Mouse (Mus musculus) hindbrain, embryonic 14.5 days (tissue): ENCODE results near the gene Bri3bp. TPM values are rescaled to one million over a fixed set of nuclear protein-coding genes. Genes with fewer than 3 reads are reported as not detected.

ENCODE experiments used
- ATAC-seq: fragments of 200-750 bp; cut with Nextera tagmentation; 2 replicates; pipeline ENCODE4 v1.8.0; 2017; ENCODE audit warnings: moderate number of reproducible peaks, mild to moderate bottlenecking, moderate TSS enrichment, moderate library complexity; ENCODE audit not compliant: low FRiP score
- DNase-seq: peaks from one replicate; pipeline ENCODE4 v3.0.0-alpha.2; 2015; ENCODE audit warnings: low spot score
- H3K27ac ChIP-seq: fragments of 300-500 bp; sonication (generic); 2 replicates; pipeline ENCODE4 v1.5.1; 2014; ENCODE audit warnings: mild to moderate bottlenecking, moderate library complexity
- H3K27me3 ChIP-seq: fragments of 300-500 bp; sonication (generic); 2 replicates; pipeline ENCODE4 v1.6.1; 2014; ENCODE audit warnings: mild to moderate bottlenecking, low read length, mixed read lengths; ENCODE audit not compliant: control insufficient read depth, insufficient read depth
- H3K36me3 ChIP-seq: fragments of 300-500 bp; sonication (generic); replicated peaks from 2 replicates; pipeline ENCODE4 v1.6.1; 2014; ENCODE audit not compliant: control insufficient read depth, insufficient read depth
- H3K4me1 ChIP-seq: fragments of 300-500 bp; sonication (generic); replicated peaks from 2 replicates; pipeline ENCODE4 v1.6.1; 2014; ENCODE audit warnings: antibody characterized with exemption, low read length, mixed read lengths; ENCODE audit not compliant: control insufficient read depth, insufficient read depth
- H3K4me2 ChIP-seq: fragments of 300-500 bp; sonication (generic); replicated peaks from 2 replicates; pipeline ENCODE4 v1.6.1; 2014; ENCODE audit warnings: mild to moderate bottlenecking, moderate library complexity
- H3K4me3 ChIP-seq: fragments of 300-500 bp; sonication (generic); replicated peaks from 2 replicates; pipeline ENCODE4 v1.5.1; 2014; ENCODE audit warnings: mild to moderate bottlenecking, low read length
- H3K9ac ChIP-seq: fragments of 300-500 bp; sonication (generic); 2 replicates; pipeline ENCODE4 v1.6.1; 2014
- H3K9me3 ChIP-seq: fragments of 300-500 bp; sonication (generic); 2 replicates; pipeline ENCODE4 v1.6.1; 2016; ENCODE audit warnings: low read length; ENCODE audit not compliant: control insufficient read depth
- WGBS: fragments of 180-500 bp; shearing (Covaris S2); extraction: QIAGEN DNeasy Blood & Tissue Kit; methylation state at CpG from one replicate; pipeline ENCODE4 v1.1.7; 2014; 5-methylcytosine and 5-hydroxymethylcytosine counted together
- polyA plus RNA-seq: library from polyadenylated mRNA; unstranded; fragments of >200 nt; fragmentation: Nextera tagmentation; extraction: Ambion mirVana; gene quantifications from 2 replicates; pipeline ENCODE4 v1.2.1, GENCODE M21; 2014

The Bri3bp gene
- polyA plus RNA-seq, 1 experiment from 2014 or later, result 36.7 TPM

DNA sequence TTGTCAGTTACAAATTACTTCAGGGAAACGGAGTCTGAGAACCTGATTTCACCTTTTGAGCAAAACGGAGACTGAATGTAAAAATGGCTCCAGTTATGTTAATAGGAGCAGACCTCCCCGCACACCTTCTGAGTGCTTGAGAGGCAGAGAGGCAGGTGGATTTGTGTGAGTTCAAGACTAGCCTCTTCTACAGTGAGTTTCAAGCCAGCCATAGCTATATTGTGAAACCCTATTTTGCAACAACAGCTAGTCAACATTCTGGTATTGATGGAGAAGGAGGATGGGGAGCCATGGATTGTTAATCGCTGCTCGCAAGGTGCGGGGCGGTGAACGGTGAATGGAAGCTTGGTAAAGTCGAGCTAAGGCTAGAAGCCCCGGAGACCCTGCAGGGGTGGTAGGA is 38.9 kb upstream of the Bri3bp start:
- 53% methylated on average over 10 of the region's 10 CpGs for WGBS

DNA sequence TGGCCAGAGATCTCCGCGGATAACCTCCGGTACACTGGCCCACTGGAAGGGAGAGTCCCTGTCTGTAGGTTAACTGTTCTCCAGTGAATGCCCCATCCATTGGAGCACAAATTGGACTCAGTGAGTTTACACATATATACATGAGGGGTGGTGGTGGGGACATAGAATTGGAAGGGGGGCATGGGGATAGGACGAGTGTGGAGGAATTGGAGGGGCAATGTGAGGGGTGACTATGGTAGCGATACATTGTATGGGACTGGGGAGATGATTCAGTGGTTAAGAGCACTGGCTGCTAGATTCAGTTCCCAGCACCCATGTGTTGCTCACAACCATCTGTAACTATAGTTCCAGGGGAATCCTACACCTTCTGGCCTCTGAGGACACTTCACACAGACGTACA is 38.4 kb upstream of the Bri3bp start:
- Histone ChIP-seq H3K9ac (no peak overlapping the region), H3K9me3 (no peaks in the 10 kb centered on the region), H3K4me2 (no peak overlapping the region), H3K4me1 (peaks cover 10% of the 10 kb centered on the region), H3K4me3 (no peak overlapping the region), H3K27ac (no peak overlapping the region), H3K36me3 (no peaks in the 10 kb centered on the region), H3K27me3 (no peaks in the 10 kb centered on the region)
- DNase-seq (peak; percentile 14), ATAC-seq (no peak)
- WGBS, result 63% methylated on average over 6 of the region's 6 CpGs

More for the DNA sequence above, 38.9 kb upstream of the Bri3bp start:
- DNase-seq (peak; percentile 18), ATAC-seq (no peak)
- no peaks in the 10 kb centered on the region for H3K27me3 ChIP-seq
- H3K4me1 ChIP-seq, result peaks cover 9% of the 10 kb centered on the region
- no peak overlapping the region for H3K9ac ChIP-seq
- H3K4me2 ChIP-seq, result no peak overlapping the region
- no peak overlapping the region for H3K4me3 ChIP-seq
- H3K36me3 ChIP-seq, result no peaks in the 10 kb centered on the region
- H3K27ac ChIP-seq, result no peak overlapping the region
- no peaks in the 10 kb centered on the region for H3K9me3 ChIP-seq

DNA sequence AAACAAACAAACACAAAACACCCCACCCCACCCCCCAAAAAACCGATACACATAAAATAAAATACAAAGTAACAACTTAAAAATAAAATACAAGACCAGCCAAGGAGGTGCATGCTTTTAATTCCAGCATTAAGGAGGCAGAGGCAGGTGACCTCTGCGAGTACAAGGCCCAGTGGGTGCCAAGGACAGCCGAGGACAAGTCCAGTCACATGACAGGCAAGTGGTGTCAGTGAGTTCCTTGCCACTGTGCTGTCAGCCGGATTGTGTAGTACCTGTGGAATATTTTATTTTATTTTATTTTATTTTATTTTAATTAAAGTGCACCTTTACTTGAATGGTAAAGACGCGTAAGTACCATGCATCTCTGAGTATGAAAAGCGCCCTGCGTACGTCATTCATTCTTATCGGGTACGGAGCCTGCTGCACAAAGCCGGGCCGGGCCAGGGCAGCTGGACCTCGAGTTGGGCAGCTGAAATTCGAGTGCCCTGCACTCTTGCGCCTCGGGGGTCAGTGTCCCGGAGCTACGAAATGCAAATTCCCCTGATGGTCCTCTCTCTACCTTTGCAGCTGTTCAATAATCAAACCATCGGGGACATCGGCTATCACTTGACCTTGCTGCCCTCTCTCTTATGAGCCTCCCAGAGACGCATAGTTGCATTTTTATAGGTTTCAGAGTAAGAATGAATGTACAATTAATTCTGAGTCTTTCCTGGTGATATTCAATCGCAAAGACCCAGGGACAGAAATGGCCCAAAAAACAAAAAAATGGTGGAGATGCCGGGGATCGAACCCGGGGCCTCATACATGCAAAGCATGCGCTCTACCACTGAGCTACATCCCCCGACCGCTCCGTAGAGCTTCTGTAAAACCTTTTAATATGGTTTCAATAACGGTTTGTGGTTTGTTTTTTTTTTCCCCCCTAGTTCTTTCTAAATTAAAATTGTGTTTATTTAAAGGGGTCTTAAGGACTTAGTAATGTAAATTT is 37.6 kb upstream of the Bri3bp start:
- H3K4me1 ChIP-seq, result peaks cover 10% of the 10 kb centered on the region
- no peak overlapping the region for H3K27ac ChIP-seq
- H3K4me3 ChIP-seq, result peak overlapping the region; percentile 30
- H3K27me3 ChIP-seq, result no peaks in the 10 kb centered on the region
- ATAC-seq (peak; percentile 18; the same call in 1 of the 2 replicates), DNase-seq (peak; percentile 95)
- WGBS, result 11% methylated on average over 31 of the region's 31 CpGs
- H3K9me3 ChIP-seq, result no peaks in the 10 kb centered on the region
- no peaks in the 10 kb centered on the region for H3K36me3 ChIP-seq
- peak overlapping the region; percentile 50 for H3K9ac ChIP-seq
- H3K4me2 ChIP-seq, result peak overlapping the region; percentile 68

DNA sequence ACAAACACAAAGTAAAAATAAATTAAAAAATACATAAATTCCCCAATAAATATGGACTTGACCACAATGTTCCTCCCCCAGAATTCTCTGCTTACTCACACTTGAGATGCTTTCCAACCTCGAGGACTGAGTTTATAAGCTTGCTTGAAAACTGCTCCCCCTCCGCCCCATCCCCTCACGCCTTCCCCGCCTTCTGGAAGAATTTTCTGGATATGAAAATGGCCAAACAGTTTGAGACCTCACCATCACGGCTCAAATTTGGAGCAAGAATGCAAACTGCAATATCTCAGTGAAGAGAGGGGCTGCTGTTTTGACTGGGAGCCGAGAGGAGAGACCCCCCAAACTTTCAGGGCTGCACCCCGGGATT is 36.8 kb upstream of the Bri3bp start:
- 1% methylated on average over 7 of the region's 7 CpGs for WGBS
- Histone ChIP-seq H3K4me1 (peaks cover 10% of the 10 kb centered on the region), H3K27ac (peak overlapping the region; percentile 91), H3K4me2 (peak overlapping the region; percentile 68), H3K9me3 (no peaks in the 10 kb centered on the region), H3K27me3 (no peaks in the 10 kb centered on the region), H3K9ac (peak overlapping the region; percentile 65), H3K36me3 (no peaks in the 10 kb centered on the region), H3K4me3 (peak overlapping the region; percentile 52)
- DNase-seq (peak; percentile 50), ATAC-seq (no peak)

DNA sequence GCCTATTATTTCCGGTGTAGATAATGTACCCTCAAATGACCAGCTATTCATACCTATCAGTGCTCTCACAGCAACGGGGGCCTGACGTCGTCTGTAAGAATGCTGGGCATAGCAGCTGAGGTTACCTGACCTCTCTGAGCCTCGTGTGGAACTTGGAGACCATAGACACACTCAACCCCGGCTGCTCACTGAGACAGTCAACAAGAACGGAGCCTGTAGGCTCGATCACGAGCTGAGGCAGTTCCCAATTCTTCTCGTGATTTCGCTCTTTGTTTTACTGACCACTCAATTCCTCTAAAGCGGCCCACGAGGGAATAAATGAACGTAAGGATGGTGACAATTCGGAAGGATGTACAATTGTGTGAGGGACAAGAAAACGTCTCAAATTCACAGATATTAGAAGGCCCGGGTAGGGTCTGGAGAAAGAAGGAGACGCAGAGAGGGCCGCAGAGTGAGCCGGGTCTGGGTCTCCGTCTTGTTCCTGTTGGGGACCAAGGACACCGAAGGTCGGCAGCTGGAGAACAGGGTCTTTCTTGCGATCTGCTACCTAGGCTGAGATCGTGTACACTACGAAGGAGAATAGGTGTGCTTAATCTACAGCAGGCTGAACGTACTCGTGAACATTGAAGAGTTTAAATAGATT is 36.3 kb upstream of the Bri3bp start:
- DNase-seq (peak; percentile 72), ATAC-seq (peak; percentile 44; the same call in 1 of the 2 replicates)
- peaks cover 10% of the 10 kb centered on the region for H3K4me1 ChIP-seq
- H3K27ac ChIP-seq, result peak overlapping the region; percentile 91
- H3K9ac ChIP-seq, result peak overlapping the region; percentile 65
- H3K36me3 ChIP-seq, result no peaks in the 10 kb centered on the region
- H3K9me3 ChIP-seq, result no peaks in the 10 kb centered on the region
- H3K4me3 ChIP-seq, result peak overlapping the region; percentile 52
- under 1% methylated on average over 28 of the region's 28 CpGs for WGBS
- H3K27me3 ChIP-seq, result no peaks in the 10 kb centered on the region
- peak overlapping the region; percentile 68 for H3K4me2 ChIP-seq

GRCm38 (mm10) chr5:125405546-125406248 is 35.7 kb upstream of the Bri3bp start:
- Histone ChIP-seq H3K4me1 (peaks cover 10% of the 10 kb centered on the region), H3K4me2 (peak overlapping the region; percentile 68), H3K9ac (peak overlapping the region; percentile 73), H3K4me3 (peak overlapping the region; percentile 52), H3K27ac (peak overlapping the region; percentile 91), H3K27me3 (no peaks in the 10 kb centered on the region), H3K9me3 (no peaks in the 10 kb centered on the region), H3K36me3 (no peaks in the 10 kb centered on the region)
- ATAC-seq (peak; percentile 55), DNase-seq (peak; percentile 100)
- under 1% methylated on average over 31 of the region's 31 CpGs for WGBS

- DNase-seq, result no peak
- H3K27me3 ChIP-seq, result no peaks in the 10 kb centered on the region
- peak; percentile 14; the same call in 1 of the 2 replicates for ATAC-seq
- peaks cover 10% of the 10 kb centered on the region for H3K4me1 ChIP-seq
- WGBS, result 2% methylated on average over 20 of the region's 20 CpGs
- H3K9ac ChIP-seq, result peak overlapping the region; percentile 73
- H3K36me3 ChIP-seq, result no peaks in the 10 kb centered on the region
- H3K9me3 ChIP-seq, result no peaks in the 10 kb centered on the region
- peak overlapping the region; percentile 68 for H3K4me2 ChIP-seq
- peak overlapping the region; percentile 52 for H3K4me3 ChIP-seq
- peak overlapping the region; percentile 91 for H3K27ac ChIP-seq
Measured at GRCm38 (mm10) chr5:125406322-125407016, 34.9 kb upstream of the Bri3bp start.

DNA sequence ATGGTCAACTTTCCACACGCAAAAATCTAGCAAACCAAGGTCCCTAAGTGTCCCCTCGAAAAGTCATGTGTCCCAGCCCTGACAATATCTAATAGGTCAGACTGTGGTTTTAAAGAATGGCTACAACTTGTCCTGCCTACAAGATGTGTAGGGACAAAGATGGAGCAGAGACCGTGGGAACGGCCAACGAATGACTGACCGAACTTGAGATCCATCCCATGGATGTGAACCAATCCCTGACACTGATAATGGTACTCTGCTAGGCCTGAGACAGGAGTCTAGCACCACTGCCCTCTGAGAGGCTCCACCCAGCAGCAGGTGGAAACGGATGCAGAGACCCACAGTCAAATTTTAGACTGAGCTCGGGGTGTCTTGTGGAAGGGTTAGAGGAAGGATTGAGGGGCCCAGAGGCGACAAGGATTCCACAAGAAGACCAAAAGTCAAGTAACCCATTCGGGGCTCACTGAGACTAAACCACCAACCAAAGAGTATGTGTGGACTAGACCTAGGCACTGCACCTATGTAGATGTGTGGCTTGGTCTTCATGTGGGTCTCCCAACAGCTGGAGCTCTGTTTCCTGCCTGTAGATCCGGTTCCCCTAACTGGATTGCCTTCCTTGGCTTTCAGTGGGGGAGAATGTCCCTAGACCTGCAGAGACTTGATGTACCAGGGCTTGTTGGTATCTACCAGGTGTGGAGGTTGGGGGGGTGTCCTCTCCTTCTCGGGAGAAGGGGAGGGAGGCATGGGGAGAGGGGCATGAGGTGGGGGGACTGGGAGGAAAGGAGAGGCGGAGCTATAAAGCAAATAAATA is 34.1 kb upstream of the Bri3bp start:
- Histone ChIP-seq H3K27me3 (no peaks in the 10 kb centered on the region), H3K27ac (peak overlapping the region; percentile 91), H3K9ac (peak overlapping the region; percentile 73), H3K36me3 (no peaks in the 10 kb centered on the region), H3K4me3 (peak overlapping the region; percentile 52), H3K4me2 (peak overlapping the region; percentile 68), H3K4me1 (peaks cover 10% of the 10 kb centered on the region), H3K9me3 (no peaks in the 10 kb centered on the region)
- no peak for ATAC-seq
- WGBS, result 59% methylated on average over 13 of the region's 13 CpGs
- no peak for DNase-seq
